Mouse (Mus musculus): ENCODE data around the gene Arhgef39.

GRCm38 (mm10) chr4:43454041-43454836 is 45.3 kb downstream of the Arhgef39 start, which contains the start of gene Cd72:
- TF ChIP-seq CTCF (IDR thresholded peaks at IDR 0.05; ENCODE audit: insufficient read depth, low read depth, low read length), result no peak
- no peak for TF ChIP-seq POLR2A (IDR thresholded peaks at IDR 0.05; ENCODE audit: insufficient read depth, low read depth, low read length)

All from olfactory bulb, adult 2 months (tissue).